Mouse (Mus musculus) brain, embryonic 14.5 days (tissue): Measurements from ENCODE around the gene Trim3.

ENCODE experiments used
- CTCF ChIP-seq: fragments of 200-500 bp; IDR thresholded peaks from 2 replicates; pipeline ENCODE4 v1.5.1; 2012; ENCODE audit warnings: inconsistent platforms, mild to moderate bottlenecking, moderate library complexity, borderline replicate concordance; ENCODE audit not compliant: insufficient read depth, insufficient read length; ENCODE audit errors: extremely low read depth
- POLR2A ChIP-seq: fragments of 200-500 bp; IDR thresholded peaks from 2 replicates; pipeline ENCODE4 v1.6.1; 2012; ENCODE audit warnings: mild to moderate bottlenecking, inconsistent platforms, borderline replicate concordance; ENCODE audit not compliant: poor library complexity, insufficient read depth, insufficient read length, severe bottlenecking; ENCODE audit errors: extremely low read depth

- TF ChIP-seq CTCF = peak; percentile 75
- no peak for TF ChIP-seq POLR2A
These were observed 30.3 kb downstream of the Trim3 start for GRCm38 (mm10) chr7:105602860-105603623.
